Mouse (Mus musculus) heart, embryonic 11.5 days (tissue): Measurements from ENCODE around the gene Lnpep. TPM values are rescaled to one million over a fixed set of nuclear protein-coding genes. Genes with fewer than 3 reads are reported as not detected.

Source experiments
- ATAC-seq: fragments of 200-750 bp; cut with Nextera tagmentation; replicated peaks from 2 replicates; pipeline ENCODE4 v1.8.0; 2017; ENCODE audit warnings: moderate library complexity; ENCODE audit not compliant: insufficient number of reproducible peaks, low FRiP score, low TSS enrichment
- H3K27ac ChIP-seq: fragments of 300-500 bp; sonication (generic); 2 replicates; pipeline ENCODE4 v1.5.1; 2014; ENCODE audit warnings: mild to moderate bottlenecking, low read depth, low read length
- H3K27me3 ChIP-seq: fragments of 300-500 bp; sonication (generic); 2 replicates; pipeline ENCODE4 v1.6.1; 2014; ENCODE audit warnings: mild to moderate bottlenecking, low read length, mixed read lengths; ENCODE audit not compliant: control insufficient read depth, insufficient read depth
- H3K36me3 ChIP-seq: fragments of 300-500 bp; sonication (generic); 2 replicates; pipeline ENCODE4 v1.6.1; 2014; ENCODE audit warnings: mild to moderate bottlenecking, low read length, moderate library complexity, mixed read lengths; ENCODE audit not compliant: control insufficient read depth, insufficient read depth
- H3K4me1 ChIP-seq: fragments of 300-500 bp; sonication (generic); 2 replicates; pipeline ENCODE4 v1.6.1; 2014; ENCODE audit warnings: low read length; ENCODE audit not compliant: control insufficient read depth, insufficient read depth
- H3K4me2 ChIP-seq: fragments of 300-500 bp; sonication (generic); 2 replicates; pipeline ENCODE4 v1.6.1; 2014; ENCODE audit warnings: mild to moderate bottlenecking, moderate library complexity
- H3K4me3 ChIP-seq: fragments of 300-500 bp; sonication (generic); 2 replicates; pipeline ENCODE4 v1.5.1; 2014; ENCODE audit warnings: low read depth, low read length
- H3K9ac ChIP-seq: fragments of 300-500 bp; sonication (generic); 2 replicates; pipeline ENCODE4 v1.6.1; 2014; ENCODE audit warnings: mild to moderate bottlenecking, low read depth, low read length, moderate library complexity
- H3K9me3 ChIP-seq: fragments of 300-500 bp; sonication (generic); replicated peaks from 2 replicates; pipeline ENCODE4 v1.6.1; 2016; ENCODE audit warnings: low read length; ENCODE audit not compliant: control insufficient read depth
- WGBS: fragments of 180-500 bp; shearing (Covaris S2); extraction: QIAGEN DNeasy Blood & Tissue Kit; methylation state at CpG from one replicate; pipeline ENCODE4 v1.1.7; 2014; ENCODE audit not compliant: insufficient replicate concordance; 5-methylcytosine and 5-hydroxymethylcytosine counted together
- polyA plus RNA-seq: library from polyadenylated mRNA; unstranded; fragments of >200 nt; fragmentation: Nextera tagmentation; extraction: Ambion mirVana; gene quantifications from 2 replicates; pipeline ENCODE4 v1.2.1, GENCODE M21; 2014

Gene Lnpep
- polyA plus RNA-seq, 1 experiment from 2014 or later: 12.7 TPM

GRCm38 (mm10) chr17:17621586-17621985, 3.3 kb downstream of the Lnpep start:
- Histone ChIP-seq H3K27me3 (no peaks in the 10 kb centered on the region), H3K27ac (no peak overlapping the region), H3K4me2 (no peak overlapping the region), H3K9ac (no peak overlapping the region), H3K36me3 (no peaks in the 10 kb centered on the region), H3K9me3 (no peaks in the 10 kb centered on the region), H3K4me3 (no peak overlapping the region), H3K4me1 (peaks cover 23% of the 10 kb centered on the region)
- ATAC-seq: no peak
- 34% methylated on average over 3 of the region's 3 CpGs for whole genome bisulfite sequencing

- no peak overlapping the region for H3K9ac ChIP-seq
- WGBS: 74% methylated on average over 1 of the region's 1 CpGs
- H3K27me3 ChIP-seq: no peaks in the 10 kb centered on the region
- H3K9me3 ChIP-seq: no peaks in the 10 kb centered on the region
- no peak overlapping the region for H3K4me3 ChIP-seq
- no peak for ATAC-seq
- H3K4me2 ChIP-seq: peak overlapping the region; percentile 46
- peak overlapping the region; percentile 54; the same call in 1 of the 2 replicates for H3K27ac ChIP-seq
- H3K4me1 ChIP-seq: peaks cover 19% of the 10 kb centered on the region
- no peaks in the 10 kb centered on the region for H3K36me3 ChIP-seq
These were observed 6.4 kb downstream of the Lnpep start for GRCm38 (mm10) chr17:17618463-17618862.

GRCm38 (mm10) chr17:17617440-17618204, 7.2 kb downstream of the Lnpep start:
- Histone ChIP-seq H3K9ac (no peak overlapping the region), H3K36me3 (no peaks in the 10 kb centered on the region), H3K27me3 (no peaks in the 10 kb centered on the region), H3K4me3 (no peak overlapping the region), H3K4me2 (no peak overlapping the region; the same call in 1 of the 2 replicates), H3K4me1 (peaks cover 19% of the 10 kb centered on the region), H3K9me3 (no peaks in the 10 kb centered on the region), H3K27ac (no peak overlapping the region)
- no peak for ATAC-seq
- 85% methylated on average over 4 of the region's 4 CpGs for whole genome bisulfite sequencing

GRCm38 (mm10) chr17:17612336-17612735, 12.5 kb downstream of the Lnpep start:
- H3K4me1 ChIP-seq: peaks cover 9% of the 10 kb centered on the region; the same call in 1 of the 2 replicates
- no peaks in the 10 kb centered on the region for H3K9me3 ChIP-seq
- 80% methylated on average over 2 of the region's 2 CpGs for WGBS
- no peaks in the 10 kb centered on the region for H3K27me3 ChIP-seq
- no peak overlapping the region for H3K4me2 ChIP-seq
- no peak overlapping the region for H3K27ac ChIP-seq
- H3K9ac ChIP-seq: no peak overlapping the region
- no peaks in the 10 kb centered on the region for H3K36me3 ChIP-seq
- ATAC-seq: no peak
- no peak overlapping the region for H3K4me3 ChIP-seq

- Histone ChIP-seq H3K4me2 (no peak overlapping the region), H3K36me3 (no peaks in the 10 kb centered on the region), H3K4me3 (no peak overlapping the region), H3K27ac (no peak overlapping the region), H3K9ac (no peak overlapping the region), H3K27me3 (no peaks in the 10 kb centered on the region), H3K4me1 (peaks cover 6% of the 10 kb centered on the region; the same call in 1 of the 2 replicates), H3K9me3 (no peaks in the 10 kb centered on the region)
- ATAC-seq: no peak
- WGBS: 81% methylated on average over 3 of the region's 3 CpGs
These were observed 15.3 kb downstream of the Lnpep start for GRCm38 (mm10) chr17:17609523-17609922.

GRCm38 (mm10) chr17:17608416-17608988, 16.3 kb downstream of the Lnpep start:
- H3K9me3 ChIP-seq: no peaks in the 10 kb centered on the region
- H3K9ac ChIP-seq: no peak overlapping the region
- ATAC-seq: no peak
- 76% methylated on average over 5 of the region's 5 CpGs for WGBS
- H3K4me1 ChIP-seq: peaks cover 8% of the 10 kb centered on the region; the same call in 1 of the 2 replicates
- H3K4me2 ChIP-seq: no peak overlapping the region
- H3K27me3 ChIP-seq: no peaks in the 10 kb centered on the region
- H3K4me3 ChIP-seq: no peak overlapping the region
- H3K36me3 ChIP-seq: no peaks in the 10 kb centered on the region
- no peak overlapping the region for H3K27ac ChIP-seq

- ATAC-seq: no peak
These were observed 20.3 kb downstream of the Lnpep start for GRCm38 (mm10) chr17:17604554-17604953.

GRCm38 (mm10) chr17:17603609-17604008, 21.2 kb downstream of the Lnpep start:
- H3K9me3 ChIP-seq: no peaks in the 10 kb centered on the region
- H3K4me2 ChIP-seq: no peak overlapping the region
- no peak overlapping the region for H3K9ac ChIP-seq
- ATAC-seq: no peak
- no peaks in the 10 kb centered on the region for H3K36me3 ChIP-seq
- no peak overlapping the region for H3K27ac ChIP-seq
- WGBS: 86% methylated on average over 3 of the region's 3 CpGs
- peaks cover 21% of the 10 kb centered on the region for H3K4me1 ChIP-seq
- no peak overlapping the region for H3K4me3 ChIP-seq
- no peaks in the 10 kb centered on the region for H3K27me3 ChIP-seq

More at GRCm38 (mm10) chr17:17604554-17604953, 20.3 kb downstream of the Lnpep start:
- Histone ChIP-seq H3K27me3 (no peaks in the 10 kb centered on the region), H3K36me3 (no peaks in the 10 kb centered on the region), H3K4me2 (no peak overlapping the region), H3K4me1 (peaks cover 22% of the 10 kb centered on the region), H3K9me3 (no peaks in the 10 kb centered on the region), H3K4me3 (no peak overlapping the region), H3K9ac (no peak overlapping the region), H3K27ac (no peak overlapping the region)
- 82% methylated on average over 2 of the region's 2 CpGs for WGBS
